Mouse (Mus musculus) kidney, adult 10 weeks (tissue): ENCODE data around the gene 2410137M14Rik. TPM values are rescaled to one million over a fixed set of nuclear protein-coding genes. Genes with fewer than 3 reads are reported as not detected.

Experiments used
- polyA plus RNA-seq: library from polyadenylated mRNA; stranded (reverse); fragments of 350-450 nt; fragmentation: Illumina TruSeq; extraction: RNeasy Lipid Tissue Mini Kit (QIAGEN cat#74804); gene quantifications from one replicate; pipeline ENCODE4 v1.2.3, GENCODE M21; 2014; ENCODE audit warnings: low read depth, low replicate concordance

2410137M14Rik gene
- not detected for polyA plus RNA-seq

DNA sequence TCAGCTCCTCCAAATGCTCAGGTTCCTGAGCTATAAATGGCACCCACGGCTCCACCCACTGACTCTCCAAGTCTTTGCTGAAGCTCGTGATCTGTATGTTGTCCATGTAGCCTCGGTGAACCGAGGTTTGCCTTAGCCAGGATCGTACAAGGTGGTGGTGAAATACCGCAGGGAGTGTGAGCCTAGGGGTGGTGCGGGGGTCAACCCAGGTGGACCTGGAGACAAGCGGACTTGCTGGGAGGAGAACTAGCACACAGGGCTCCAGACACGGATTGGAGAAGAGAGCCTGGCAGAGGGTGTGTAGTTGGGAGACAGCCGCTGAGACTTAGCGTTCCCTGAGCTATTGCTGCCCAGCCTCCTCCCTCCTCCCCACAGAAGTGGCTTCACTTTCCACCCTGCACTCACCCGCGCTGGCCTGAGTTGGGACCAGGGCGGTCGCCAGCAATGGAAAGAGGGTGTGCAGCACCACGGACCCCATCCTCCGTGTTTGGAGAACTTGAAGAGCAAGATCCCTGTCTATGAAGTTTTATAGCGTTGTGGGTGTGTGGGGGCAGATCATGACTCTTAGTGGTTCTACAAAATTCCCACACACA, at the start of gene 2410137M14Rik:
Gene 2410137M14Rik (minus strand): TSS at position 17 of the 593 bp plus-strand sequence.

DNA sequence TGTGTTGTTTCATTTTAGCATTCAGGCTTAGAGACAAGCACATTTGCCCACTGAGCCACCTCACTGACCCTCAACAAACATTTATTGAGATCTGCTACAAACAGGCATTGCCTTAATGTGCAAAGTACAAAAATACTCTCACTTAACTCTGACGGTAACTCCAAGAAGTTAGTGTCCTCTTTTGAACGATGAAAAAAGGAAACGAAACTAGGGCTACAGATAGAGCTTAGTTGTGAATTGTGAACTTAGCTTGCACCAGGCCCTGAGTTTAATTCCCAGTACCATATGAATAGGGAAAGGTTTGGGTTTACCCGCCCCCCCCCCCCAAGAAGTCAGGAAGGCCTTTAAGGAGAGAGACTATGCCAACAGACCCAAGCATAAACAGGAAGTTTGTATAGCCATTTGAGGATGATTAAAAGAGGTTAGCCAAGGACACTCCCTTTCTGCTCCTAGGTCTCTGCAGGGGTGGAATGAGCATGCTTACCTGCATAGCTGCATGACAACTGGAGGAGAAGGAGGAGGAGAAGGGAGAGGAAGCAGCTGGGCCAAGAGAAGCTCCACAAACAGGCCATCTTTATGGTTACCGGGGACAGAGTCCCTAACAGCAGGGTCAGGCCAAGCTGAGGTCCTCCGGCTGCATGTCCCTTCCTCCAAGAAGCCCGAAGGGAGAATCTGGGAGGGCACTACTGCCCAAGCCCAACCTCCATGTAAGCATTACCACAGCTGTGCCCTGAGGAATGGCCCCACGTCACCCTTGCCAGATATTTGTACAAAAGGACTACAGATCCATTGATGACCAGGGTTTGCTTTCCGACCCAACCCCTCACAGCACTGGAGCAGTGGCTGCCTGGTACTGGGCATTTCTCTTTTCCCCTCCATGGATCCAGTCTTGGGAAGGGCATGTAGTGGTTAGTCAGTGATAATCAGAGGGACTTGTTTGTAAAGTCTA, 41.9 kb upstream of the 2410137M14Rik start, which contains the start of gene Mog:
Gene Mog (minus strand): TSS at position 771 of the 949 bp plus-strand sequence.

DNA sequence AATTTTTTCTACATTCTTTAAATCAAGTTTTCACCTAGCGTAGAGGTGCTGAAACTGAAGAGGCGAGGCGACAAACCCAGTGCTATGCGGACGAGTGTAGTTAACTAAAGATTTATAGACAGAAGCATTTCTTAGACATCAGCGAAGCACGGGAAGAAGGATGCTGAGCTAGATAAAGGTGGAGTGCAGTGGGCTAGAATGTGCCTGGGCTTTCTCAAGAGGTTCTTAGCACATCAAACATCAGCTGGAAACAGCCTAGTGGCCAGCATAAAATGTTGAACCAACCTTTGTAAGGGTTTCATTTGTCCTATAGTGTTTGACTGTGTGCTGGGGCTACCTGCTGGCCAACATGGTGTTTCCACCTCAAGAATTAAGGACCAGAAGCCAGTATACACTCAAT, 19.8 kb upstream of the 2410137M14Rik start, which contains the start of gene Zfp57:
Gene Zfp57 (plus strand): TSS at position 301 of the 400 bp plus-strand sequence.

DNA sequence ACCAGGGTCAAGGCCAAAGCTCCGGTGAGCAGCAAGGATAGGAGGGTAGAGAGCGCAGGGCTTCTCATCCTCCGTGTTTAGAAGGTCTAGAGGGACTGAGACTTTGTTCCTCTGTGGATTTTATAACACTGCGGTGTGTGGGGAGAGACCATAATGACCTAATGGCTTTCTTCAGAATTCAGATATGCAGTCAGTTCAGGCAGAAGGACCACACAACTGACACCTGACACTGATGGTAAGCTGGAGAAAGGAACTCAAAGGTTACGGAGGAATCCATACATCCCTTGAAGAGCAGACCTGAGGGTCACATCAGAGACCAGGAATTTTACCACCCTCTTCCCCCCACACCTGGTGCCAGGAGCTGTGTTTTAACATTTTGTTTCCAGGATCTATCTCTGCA, 8.4 kb upstream of the 2410137M14Rik start, which contains the start of gene H2-M5:
Gene H2-M5 (minus strand): TSS at position 101 of the 400 bp plus-strand sequence.

DNA sequence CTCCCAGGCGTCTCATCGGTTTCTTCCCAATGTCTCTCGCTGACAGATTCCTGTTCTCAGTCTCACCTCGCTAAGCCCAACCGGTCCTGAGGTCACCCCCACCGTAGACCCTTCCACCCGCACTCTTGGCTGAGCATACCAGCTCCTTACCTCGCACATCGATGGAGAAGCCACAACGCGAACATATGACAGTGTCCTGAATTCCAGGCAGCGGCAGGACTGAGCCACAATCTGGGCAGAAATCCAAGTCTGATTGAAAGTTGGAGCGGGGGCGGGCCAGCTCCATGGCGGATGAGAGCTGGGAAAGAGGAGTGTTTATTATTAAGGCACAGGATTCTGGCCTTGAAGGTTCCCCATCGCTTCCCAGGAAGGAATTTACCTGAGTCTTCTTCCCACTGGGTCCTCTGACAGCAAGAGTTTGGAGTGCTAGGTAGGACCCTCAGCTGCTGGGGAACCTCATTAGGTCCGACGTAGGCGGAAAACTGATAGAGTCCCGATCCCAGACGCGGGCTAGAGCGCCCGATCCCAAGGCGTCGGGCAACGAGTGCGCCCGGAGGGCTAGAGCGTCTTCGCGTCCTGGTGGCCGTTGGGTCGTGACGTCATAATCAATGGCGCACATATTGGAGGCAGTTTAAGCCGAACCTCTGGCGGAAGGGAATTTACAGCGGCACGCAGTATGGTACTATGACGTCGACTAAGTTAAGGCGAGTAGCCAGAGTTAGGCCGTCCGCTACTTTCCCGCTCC, 22.9 kb downstream of the 2410137M14Rik start, which contains the start of the genes Znrd1 and Znrd1as:
Gene Znrd1 (minus strand): TSS at position 561 of the 745 bp plus-strand sequence.
Gene Znrd1as (plus strand): TSS at position 594 of the 745 bp plus-strand sequence.

DNA sequence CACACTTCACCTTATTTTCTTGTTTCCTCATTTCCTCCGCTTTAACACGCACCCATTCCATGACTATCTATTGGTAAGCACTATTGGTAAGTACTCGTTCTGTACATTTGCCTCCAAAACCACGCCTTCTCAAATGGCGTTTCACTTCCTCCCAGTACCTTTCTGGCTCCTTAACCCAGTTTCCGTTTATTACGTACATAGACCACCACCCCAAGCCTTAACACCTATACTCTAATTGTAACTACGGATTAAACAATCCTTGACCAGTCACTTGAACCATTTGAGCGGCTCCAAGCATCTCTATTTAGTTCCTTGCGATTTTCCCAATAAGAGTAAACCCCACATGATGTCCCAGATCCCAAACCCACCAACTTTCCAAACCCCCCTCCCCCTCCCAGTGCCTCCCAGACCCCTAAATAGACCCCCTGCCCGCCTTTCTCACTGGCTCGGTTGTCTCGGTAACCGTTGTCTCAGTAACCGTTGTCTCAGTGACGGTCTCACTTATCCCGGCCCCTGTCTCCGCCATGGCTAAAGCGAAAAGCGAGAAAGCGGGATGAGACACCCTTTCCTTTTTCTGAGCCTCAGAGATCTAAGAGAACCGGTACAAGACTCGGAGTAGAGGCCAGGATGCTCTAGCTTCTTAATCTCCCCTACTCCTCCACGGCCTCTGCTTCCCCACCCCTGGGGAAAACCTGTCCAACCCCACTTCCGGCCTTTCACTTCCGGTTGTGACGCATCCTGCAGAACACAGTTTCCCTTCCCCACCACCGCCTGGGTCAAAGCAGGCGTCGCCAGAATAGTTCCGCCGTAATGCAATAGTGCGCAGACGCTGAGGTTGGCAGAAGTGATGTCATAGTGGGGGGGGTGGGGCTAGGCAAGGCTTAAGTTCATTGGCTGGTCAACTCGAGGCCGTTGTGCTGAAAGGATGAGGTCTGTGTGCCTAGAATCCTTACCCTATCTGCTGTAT, 29.8 kb downstream of the 2410137M14Rik start, which contains the start of gene Ppp1r11:
Gene Ppp1r11 (minus strand): TSS at position 761 of the 967 bp plus-strand sequence.

DNA sequence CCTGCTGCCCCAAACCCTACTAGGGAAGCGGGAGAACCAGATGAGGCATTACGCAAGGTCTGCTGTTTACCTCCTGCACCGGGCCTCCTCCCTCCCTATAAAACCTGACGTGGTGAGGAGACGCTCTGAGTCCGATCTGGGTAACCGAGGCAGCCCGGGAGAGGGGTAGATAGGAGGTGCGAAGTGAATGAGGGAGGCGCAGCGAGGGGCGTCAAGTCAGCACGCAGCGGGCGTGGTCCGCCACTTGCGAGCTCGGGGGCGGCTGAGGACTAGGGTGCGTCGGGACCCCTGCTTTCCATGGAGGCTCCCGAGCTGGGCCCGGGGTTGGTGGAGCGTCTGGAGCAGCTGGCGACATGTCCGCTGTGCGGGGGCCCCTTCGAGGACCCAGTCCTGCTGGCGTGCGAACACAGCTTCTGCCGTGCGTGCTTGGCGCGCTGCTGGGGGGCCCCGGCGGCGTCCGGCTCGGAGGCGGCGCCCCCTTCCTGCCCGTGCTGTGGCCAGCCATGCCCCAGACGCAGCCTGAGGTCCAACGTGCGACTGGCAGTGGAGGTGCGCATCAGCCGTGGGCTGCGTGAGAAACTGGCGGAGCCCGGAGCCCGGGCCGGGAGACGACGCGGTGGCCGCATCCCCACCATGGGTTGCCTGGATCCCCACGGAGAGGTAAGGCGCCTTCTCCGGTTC, 38.1 kb downstream of the 2410137M14Rik start, which contains the start of gene Rnf39:
Gene Rnf39 (plus strand): TSS at position 128 of the 681 bp plus-strand sequence.

Other genes starting within 250 kb of the 2410137M14Rik start
- gene H2-M10.5, start 208.3 kb downstream of the 2410137M14Rik start, polyA plus RNA-seq = not detected
- gene H2-M10.6, start 169.1 kb downstream of the 2410137M14Rik start, polyA plus RNA-seq = not detected
- 17.0 TPM for gene Trim26, start 144.1 kb downstream of the 2410137M14Rik start, polyA plus RNA-seq
- gene Trim15, start 114.0 kb downstream of the 2410137M14Rik start, polyA plus RNA-seq = 0.32 TPM
- not detected for gene Trim10, start 111.7 kb downstream of the 2410137M14Rik start, polyA plus RNA-seq
- not detected for gene Trim40, start 91.1 kb downstream of the 2410137M14Rik start, polyA plus RNA-seq
- gene Trim31, start 83.1 kb downstream of the 2410137M14Rik start, polyA plus RNA-seq = not detected
- gene Rnf39, start 38.3 kb downstream of the 2410137M14Rik start, polyA plus RNA-seq = 0.36 TPM
- 7.4 TPM for gene Ppp1r11, start 29.5 kb downstream of the 2410137M14Rik start, polyA plus RNA-seq
- gene Znrd1, start 22.7 kb downstream of the 2410137M14Rik start, polyA plus RNA-seq = 27.4 TPM
- gene Znrd1as, start 22.6 kb downstream of the 2410137M14Rik start, polyA plus RNA-seq = 32.4 TPM
- not detected for gene H2-M5, start 8.3 kb upstream of the 2410137M14Rik start, polyA plus RNA-seq
- 1.8 TPM for gene Zfp57, start 19.9 kb upstream of the 2410137M14Rik start, polyA plus RNA-seq
- gene Mog, start 42.2 kb upstream of the 2410137M14Rik start, polyA plus RNA-seq = not detected
- 20.6 TPM for gene Gabbr1, start 64.7 kb upstream of the 2410137M14Rik start, polyA plus RNA-seq
- gene Olfr90, start 107.3 kb upstream of the 2410137M14Rik start, polyA plus RNA-seq = not detected
- not detected for gene Olfr91, start 117.0 kb upstream of the 2410137M14Rik start, polyA plus RNA-seq
- gene Olfr92, start 138.9 kb upstream of the 2410137M14Rik start, polyA plus RNA-seq = not detected
- gene Olfr93, start 180.3 kb upstream of the 2410137M14Rik start, polyA plus RNA-seq = not detected
- 0.69 TPM for gene Ubd, start 212.7 kb upstream of the 2410137M14Rik start, polyA plus RNA-seq
- not detected for gene Olfr94, start 219.8 kb upstream of the 2410137M14Rik start, polyA plus RNA-seq
- not detected for gene Olfr95, start 231.9 kb upstream of the 2410137M14Rik start, polyA plus RNA-seq
- gene Olfr96, start 238.9 kb upstream of the 2410137M14Rik start, polyA plus RNA-seq = not detected